Mouse (Mus musculus) adrenal gland, postnatal 36 days (tissue): Measurements from ENCODE around the gene Hacd2. TPM values are rescaled to one million over a fixed set of nuclear protein-coding genes. Genes with fewer than 3 reads are reported as not detected.

Source experiments
- DNase-seq, 2 experiments: peaks; one replicate each; pipeline ENCODE4 v3.0.0; 2021; ENCODE audit warnings: mixed read lengths in 1 of 2
- total RNA-seq, 2 experiments: library from RNA; stranded (reverse); gene quantifications; 2 replicates each; pipeline ENCODE4 v1.2.3; 2021

Gene Hacd2
- total RNA-seq, 2 experiments from 2014 or later, result 49.2 to 52.9 TPM

DNA sequence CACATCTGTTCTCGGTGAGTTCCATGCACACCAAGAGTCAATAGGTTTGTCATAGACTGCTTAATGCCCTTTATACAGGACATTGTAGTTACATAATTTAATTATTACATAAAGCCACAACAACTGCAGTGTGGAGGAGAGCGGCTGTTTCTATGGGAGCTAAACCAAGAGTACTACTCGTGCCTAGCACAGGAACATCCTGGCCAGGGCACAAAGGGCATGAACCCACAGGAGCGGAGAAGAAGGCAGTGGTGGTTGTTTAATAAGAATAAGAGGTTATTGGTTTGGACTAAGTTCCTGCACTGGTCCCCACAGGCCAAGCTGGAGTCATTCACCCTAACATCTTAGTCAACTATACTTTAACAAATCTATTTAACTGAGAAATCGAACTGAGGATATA, 16.0 kb upstream of the Hacd2 start:
- no peak for DNase-seq

DNA sequence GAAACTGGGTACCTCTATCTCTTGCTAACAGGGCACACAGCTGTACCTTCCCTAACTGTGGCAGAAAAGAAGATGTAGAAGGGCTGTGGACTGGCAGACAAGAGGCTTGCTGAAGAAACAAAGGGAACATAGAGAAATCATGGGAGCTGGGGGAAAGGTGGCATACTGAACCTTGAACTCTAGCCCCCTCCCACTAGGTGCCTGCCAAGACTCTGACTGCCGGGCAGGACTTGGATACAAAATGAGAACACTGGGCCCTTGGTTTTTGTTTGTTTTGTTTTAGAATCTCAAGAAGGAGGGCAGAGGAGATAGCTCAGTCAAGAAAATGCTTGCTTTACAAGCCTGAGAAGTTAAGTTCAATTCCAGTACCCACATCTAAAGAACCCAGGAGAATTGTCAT, 14.9 kb upstream of the Hacd2 start:
- no peak for DNase-seq

DNA sequence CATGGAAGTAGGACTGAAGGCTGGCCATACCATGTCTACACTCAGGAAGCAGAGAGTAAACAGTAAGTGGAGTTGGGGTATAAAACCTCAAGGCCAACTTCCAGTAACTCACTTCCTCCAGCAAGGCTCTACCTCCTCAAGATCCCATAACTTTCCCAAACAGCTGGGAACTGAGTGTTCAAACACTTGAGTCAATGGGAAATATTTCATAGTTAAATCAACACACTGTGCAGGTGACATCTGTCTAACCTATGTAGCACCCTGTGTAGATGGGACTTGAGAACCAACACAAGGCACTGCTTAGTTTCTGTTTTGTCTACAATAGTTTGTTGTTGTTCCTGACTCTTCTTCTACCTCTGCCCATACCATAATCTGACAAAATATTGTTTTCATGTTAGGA, 13.8 kb upstream of the Hacd2 start:
- no peak for DNase-seq

DNA sequence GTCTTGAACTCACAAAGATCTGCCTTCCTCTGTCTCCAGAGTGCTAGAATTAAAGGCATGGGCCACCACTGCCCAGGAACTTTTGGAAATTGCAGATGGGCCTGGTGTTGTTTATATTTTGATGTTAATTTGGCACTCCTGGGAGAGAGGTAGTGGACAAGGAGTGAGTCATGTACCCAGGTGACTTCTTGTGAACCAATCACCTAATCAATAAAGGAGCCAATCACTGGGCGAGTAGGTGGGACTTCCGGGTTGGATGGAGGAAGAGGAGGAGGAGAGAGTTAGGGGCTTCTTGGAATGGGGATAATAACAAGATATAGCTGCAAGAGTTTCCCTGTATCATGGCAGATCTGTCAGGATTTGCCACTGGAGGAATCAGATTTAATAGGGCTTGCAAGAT, 8.7 kb upstream of the Hacd2 start:
- no peak for DNase-seq

DNA sequence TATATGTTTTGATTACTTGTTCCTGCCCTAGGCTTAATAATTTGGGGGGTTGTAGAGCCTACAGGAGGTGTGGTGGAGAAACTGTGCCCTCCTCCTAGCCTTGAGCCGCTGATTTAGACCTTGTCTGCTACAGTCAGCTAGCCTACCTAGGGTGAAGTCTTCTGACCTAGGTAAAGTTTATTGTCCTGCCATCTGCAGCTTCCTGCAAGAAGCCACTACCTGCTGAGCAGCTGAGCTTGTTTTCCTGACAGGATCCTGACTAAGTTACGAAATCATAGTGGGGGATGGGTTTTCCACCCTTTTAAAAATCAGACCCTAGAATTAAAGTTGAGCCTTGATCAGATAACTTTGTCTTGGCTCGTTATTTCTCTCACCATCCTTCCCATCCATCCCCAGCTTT, 5.7 kb upstream of the Hacd2 start:
- no peak for DNase-seq

DNA sequence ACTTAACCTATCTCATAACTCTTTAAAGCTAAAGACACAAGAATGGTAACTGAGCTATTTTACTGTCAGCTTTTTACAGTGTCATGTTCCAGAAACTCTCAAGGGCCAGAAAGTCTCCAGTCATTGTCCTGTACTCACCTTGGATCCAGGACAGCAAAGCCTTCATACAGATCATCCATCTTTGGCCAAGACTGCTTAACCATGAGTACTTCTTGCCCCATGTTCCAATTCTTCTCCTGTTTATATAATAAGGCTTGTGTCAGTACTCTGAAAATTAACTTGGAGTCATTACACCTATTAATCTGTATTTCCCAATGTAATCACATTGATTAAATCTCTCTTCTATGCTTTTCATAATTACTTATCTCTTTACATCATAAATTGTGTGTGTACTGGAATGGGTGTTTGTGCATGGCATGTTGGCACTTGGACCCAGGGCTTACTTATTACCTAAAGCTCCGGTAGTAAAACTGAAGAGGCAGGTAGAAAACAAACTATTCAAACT, 3.7 kb upstream of the Hacd2 start:
- DNase-seq, result no peak

DNA sequence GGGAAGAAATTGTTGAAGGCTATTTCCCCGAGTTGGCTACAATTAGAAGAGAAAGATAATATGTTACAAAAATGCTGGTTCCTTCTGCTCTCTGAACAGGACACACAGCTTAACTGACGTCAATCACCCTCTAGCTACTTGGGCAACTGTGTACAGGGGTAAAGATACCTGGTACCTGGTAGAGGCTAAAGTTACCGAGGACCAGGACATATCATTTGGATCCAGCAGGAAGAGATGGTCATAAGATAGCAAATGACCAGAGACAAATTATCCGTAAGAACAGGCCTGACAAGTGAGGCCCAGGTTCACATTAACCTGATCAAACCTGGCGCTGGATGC, 356 bp upstream of the Hacd2 start:
- DNase-seq, result no peak

DNA sequence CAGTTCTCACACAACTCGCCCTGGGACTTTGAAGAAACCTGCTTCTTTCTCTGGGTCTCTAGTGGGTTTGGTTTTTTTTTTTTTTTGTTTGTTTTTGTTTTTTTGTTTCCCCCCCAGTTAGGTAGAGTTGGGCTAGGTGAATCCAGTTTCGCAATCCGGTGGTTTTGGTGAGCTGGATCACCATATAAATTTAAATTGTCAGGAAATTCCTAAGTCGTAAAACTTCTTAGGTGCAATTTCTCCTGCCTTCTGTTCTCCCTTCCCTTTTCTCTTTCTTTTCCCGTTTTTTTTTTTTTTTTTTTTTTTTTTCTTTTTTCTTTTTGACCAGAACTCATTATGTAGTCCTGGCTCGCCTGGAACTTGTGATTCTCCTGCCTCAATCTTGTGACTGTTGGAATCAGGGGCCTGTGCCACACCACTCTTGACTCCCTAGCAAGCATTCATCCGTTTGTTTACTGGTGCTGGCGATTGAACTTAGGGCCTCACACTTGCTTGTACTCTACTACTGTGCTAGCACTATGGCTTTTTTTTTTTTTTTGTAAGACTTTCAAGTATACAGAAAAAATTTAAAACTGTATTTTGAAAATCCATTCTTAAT, 1.0 kb downstream of the Hacd2 start:
- DNase-seq, result no peak

DNA sequence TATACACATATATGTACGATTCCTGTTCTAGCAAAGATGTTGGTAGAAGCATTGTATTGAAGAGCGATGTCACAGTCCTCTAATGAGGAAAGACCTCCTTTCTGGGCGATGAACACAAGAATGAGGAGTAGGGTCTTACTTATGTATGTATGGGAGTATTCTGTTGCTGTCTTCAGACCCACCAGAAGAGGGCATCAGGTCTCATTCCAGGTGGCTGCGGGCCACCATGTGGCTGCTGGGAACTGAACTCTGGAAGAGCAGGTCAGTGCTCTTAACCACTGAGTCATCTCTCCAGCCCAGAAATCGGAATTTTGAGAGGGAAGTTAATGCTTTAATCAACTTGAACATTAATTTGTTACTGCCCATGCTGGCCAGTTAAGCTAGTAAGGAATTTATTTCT, 2.1 kb downstream of the Hacd2 start:
- DNase-seq, result no peak

DNA sequence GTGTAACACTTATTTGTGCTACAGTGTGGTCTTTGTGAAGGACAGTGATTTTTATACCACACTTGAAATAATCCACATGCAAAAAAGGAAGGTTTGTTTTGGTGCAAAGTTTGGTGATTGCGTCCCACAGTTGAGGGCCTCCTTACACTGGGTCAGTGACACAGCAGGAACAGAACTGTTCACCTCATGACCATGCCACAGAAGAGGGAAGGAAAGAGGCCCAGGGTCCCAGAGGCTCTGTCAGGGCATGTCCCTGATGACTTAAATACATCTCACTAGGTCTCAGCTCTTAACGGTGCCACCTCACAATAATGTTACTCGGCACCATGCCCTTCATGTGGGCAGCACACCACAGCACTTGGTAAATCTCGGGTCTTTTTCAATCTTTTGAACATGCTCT, 3.1 kb downstream of the Hacd2 start:
- no peak for DNase-seq

DNA sequence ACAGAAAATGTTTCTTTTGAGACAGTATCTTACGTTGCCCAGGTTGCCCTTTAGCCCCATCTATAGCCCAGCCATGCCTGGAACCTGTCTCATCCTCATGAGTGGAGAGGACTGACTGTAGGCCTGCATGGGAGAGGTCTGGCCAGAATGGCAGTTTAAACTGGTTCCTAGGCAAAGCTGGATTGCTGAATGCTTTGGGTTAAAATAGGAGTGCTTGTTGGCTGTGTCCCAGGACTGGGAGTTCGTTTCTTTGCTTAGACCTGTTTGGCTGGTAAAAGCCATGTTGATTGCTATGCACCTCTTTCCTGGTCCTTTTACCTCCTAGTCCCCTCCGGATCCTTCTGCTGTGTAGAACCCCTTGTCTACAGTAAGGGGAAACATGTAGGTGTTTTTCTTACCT, 11.0 kb downstream of the Hacd2 start:
- DNase-seq, result no peak

DNA sequence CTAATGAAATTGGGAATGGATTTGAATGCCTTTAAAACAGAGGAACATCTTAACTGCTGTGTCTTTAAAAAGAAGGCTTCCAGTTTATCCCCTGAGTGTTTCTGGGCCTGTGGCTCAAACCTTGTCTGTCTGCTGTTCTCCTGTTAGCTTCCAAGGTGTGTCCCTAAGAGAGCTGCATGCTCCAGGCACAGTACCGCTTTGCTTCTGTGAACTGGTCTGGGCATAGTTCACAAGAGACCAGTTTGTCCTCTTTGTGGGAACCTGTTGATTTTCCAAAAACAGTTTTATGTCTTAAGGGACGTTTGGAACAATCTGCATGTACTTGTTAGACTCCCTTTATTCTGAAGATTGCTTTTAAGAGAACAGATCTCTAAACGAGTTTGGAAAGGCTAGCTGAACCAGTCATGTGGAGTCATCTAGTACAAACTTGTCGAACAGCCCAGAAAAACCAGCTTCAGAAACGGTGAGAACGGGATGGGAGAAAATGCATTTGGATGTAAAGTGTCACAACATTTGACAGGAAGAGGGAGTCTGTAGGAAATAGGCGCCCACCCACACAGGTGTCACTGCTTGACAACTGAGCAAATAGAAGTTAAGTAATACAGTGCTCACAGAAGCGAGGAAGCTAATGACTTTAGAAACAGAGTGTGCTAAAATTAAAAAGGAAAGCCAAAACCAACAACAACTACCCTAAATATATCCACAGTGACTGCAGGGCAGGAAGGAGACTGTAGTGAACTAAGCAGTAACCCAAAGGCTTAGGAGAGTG, 11.8 kb downstream of the Hacd2 start:
- DNase-seq, result no peak

DNA sequence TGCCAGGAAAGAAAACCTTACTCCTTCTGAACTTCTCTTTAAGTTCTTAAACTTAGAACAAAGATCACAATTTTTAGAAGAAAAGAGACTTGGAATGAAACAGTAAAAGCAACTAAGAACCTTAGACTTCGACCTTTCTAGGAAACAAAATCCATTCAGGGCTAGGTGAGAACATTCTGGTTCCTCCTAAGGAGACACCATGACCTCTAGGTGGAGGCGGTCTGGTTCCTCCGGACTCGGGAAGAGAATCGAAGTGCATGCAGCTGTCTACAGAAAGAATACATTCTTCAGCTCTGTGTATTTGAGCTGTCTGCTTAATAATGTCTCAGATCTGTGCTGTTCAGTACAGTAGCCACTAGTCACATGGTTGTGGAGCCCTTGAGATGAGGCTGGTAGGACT, 12.7 kb downstream of the Hacd2 start:
- no peak for DNase-seq

DNA sequence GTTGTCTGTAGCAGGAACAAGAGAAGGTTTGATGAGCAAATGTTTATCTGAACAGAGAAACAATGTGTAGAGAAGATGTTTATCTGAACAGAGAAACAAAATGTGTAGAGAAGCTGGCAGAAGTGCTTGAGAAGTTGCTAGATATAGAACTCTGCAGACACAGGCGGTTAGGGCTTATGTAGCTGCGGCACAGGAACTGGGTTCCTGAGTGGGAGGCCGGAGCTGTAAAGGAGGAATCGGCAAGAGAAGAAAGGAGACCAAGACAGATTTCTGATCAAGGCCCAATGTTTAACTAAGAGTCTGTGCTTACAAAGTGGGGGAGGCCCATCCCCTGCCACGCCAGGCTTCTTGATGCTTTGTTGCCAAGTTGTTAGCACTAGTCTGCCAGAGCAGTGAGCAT, 14.5 kb downstream of the Hacd2 start:
- DNase-seq, result no peak

DNA sequence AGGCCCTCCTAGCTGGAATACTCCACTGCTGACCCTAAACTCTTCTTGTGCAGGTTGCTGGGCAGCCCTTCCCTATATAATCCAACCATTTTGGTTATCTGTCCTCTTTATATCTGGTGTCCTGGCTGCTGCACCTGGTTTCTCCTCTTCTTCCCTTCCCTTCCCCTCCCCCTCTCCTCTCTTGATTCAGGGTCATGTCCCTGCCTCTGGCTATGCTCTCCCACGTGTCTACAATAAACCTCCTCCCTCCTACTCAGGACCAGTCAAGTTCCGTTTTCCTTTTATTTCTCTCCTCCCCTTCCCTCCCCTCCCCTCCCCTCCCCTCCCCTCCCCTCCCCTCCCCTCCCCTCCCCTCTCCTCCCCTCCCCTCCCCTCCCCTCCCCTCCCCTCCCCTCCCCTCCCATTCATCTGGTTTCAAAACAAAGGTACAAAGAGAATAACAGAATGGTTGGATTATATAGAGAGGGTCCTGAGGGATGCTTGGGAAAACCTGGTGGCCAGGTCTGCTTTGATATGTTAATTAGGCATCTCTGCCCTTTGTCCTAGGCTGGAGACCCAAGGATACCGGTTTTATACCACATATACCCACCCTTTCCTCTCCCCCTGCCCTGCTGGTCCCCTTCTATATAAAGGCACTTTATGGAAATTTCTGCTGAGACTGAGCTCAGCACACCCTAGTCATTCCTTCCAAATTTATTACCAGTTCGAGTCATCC, 16.3 kb downstream of the Hacd2 start:
- no peak for DNase-seq

DNA sequence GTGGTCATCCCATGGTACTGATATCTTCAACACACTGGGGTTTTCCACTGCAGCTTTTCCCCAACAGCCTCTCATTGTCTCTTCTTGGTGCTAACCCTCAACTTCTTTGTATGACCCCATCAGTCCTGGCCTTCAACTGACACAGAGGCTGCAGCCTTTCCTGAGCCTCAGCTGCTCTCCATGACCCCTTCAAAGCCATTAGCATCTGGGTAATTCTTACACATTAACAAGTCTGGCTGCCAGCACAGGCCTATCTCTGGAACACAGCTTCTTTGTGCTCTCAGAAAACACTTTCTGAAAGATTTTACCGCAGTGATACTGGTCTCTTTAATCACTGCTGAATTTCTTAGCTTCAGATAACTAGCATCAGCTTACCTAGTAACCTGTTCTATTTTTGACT, 17.9 kb downstream of the Hacd2 start:
- no peak for DNase-seq

DNA sequence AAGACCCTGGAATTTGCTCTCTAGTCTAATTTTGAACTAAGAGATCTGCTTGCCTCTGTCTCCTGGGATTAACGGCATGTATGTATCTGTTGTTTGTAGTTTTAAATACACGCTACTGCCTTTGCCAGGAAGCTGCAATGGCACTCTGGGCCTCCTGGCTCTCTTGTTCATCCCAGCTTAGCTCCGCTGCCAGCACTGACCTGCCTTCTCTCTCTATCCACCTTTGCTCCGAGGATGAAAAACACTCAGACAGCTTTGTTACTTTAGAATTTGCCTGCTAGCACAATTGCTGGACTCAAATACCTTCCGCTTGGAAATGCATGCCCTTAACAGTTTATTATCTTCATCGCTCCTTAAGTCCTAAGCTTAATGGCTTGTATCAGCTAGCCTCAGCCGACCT, 18.8 kb downstream of the Hacd2 start:
- DNase-seq, result no peak

DNA sequence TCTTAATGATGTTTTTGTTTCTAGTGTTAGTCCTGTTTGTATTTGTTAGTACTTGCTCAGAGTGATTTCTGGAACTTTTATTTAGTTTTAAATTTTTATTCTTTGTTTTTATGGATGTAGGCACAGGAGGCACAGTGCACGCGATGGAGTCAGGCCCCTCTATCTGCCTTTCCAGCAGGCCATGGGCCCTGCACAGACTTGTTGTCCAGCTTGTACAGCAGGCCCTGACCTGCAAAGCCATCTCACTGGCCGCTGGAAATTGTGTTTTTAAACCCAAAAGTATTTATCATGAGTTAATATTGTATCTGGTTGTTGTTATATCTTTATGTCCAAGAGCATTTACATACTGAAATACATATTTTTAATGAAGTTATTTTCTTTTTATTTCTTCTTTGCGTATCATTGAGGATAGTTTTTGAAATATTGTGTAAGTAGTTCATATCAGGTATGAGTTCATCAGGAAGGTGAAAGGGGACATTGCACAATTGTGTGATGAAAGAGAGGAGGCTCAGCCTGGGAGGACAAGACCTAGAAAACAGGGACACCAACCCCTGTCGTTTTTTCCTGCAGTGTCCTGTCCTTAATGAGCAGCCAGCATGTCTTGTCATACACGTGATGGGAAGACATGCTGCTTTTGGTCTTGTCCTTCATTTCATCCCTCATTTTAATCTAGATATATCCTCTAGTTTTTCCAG, 24.0 kb downstream of the Hacd2 start:
- DNase-seq, result no peak

DNA sequence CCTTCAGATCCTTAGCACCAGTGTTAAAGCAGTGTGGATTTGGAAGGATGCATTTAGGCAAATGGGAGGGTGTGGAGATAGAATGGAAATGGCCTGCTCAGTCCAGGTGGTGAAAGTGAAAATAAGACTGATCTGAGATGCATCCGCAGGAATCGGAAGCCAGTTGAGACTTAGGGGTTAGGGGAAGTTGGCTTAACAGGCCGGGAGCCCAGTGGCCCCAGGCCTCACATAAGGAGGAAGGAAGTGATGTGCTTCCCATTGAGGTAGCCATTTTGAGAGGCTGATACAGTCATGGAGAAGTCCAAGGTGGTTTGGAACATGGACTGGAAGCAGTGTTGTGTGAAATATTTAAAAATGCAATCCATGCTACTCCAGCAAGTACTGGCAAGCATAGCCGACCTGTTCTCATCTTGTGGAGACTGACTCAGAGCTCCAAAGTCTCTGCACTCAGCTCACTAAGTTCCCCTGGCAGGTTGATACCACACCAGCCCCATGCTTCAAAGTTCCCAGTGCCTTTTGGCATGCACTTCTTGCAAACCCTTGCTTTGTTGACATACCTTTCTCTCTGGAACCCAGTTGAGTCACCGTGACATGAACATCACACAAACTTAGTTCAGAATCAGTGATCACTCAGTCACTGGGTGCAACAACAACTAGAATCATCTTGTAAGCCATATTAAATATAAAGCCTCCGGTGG, 25.2 kb downstream of the Hacd2 start:
- DNase-seq, result no peak

DNA sequence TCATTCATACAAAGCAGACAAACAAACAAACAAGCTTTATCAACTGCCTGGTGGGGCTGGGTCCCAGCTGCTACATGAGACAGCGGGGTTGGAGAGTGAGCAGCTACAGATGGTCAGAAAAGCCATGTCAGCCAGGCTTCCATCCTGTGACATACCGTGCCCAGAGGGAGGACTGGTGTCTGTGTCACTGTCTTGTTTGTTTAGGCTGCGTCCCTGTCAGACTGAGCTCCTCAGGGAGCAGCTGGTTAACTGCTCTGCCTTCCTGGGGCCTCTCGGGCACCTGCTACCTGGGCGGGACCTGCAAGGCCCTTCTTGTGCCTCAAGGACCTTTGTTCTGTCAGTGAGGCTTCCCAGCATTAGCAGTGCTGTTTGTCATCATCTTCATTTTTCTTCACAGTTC, 28.8 kb downstream of the Hacd2 start:
- DNase-seq, result no peak

DNA sequence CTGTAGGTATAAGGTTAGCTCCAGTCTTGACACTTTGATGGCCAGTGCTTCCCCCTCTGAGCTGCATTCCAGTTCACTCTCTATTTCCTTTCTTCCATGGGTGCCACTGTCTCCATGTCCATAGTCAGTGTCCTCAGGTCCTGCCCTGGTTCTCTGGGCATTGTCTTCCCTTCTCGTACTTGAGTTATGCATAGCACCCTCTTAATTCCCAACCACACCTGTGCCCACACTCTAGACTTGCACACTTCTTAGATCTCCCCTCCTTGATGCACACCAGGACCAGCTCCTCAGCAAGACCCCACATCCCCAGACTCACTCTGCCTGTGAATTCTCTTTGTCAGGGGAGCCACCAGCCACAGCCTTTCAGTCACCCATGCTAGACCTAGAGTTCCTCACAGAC, 30.0 kb downstream of the Hacd2 start:
- no peak for DNase-seq

DNA sequence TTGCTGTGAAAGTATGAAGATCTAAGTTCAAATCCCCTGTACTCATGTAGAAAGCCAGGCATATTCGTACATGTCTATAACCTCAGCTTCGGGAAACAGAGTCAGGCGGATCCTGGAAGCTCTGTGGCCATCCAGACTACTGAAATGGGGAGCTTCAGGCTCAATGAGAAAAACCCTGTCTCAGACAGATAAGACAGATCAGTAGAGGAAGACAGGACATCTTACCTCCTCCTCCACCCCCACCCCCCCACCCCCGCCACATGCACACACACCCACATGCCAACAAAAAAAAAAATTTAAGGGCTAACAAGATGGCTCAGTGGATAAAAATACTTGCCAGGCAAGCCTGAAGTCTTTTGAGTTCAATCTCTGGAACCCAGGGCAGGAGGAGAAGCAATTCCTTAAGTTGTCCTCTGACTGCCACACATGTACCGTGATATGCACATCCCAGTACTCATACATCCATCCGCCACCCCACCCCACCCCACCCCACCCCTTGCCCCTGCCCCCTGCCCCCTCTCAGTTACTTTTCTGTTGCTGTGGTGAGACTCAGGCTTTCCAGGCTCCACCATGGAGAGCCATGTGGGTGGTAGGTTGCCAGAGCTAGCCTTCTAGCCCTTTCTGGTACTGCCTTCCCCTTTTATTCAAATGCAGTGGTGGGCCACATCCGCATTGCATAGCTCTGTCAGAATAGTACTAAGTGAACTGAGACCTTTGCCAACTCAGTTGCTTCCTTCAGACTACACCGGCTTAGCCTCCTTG, 32.4 kb downstream of the Hacd2 start:
- DNase-seq, result no peak
